8 mouse cellular contexts compared by ENCODE assay signal in genomic region chr12:29939261-29939671, GRCm38 (mm10). TPM values are rescaled to one million over a fixed set of nuclear protein-coding genes. Genes with fewer than 3 reads are reported as not detected.
DNase-seq lines count a peak whose midpoint lies in the region; ATAC-seq and TF ChIP-seq lines count a peak whose summit lies in the region.

No protein-coding gene starts in this region.

- H3K4me3 ChIP-seq in kidney, embryonic 14.5 days (ENCODE audit: low read length), result peak overlapping the region; percentile 88
- H3K4me3 ChIP-seq in forebrain, embryonic 15.5 days, result peak overlapping the region; percentile 80
- peak overlapping the region; percentile 74 for H3K4me3 ChIP-seq in hindbrain, embryonic 10.5 days
- peak overlapping the region; percentile 69 for H3K4me3 ChIP-seq in lung, postnatal 0 days (ENCODE audit: low read depth, low read length)

- DNase-seq in kidney, postnatal 36 days, result no peak
- no peak for DNase-seq in hindbrain, embryonic 10.5 days (ENCODE audit: low spot score)
- DNase-seq in lung, postnatal 0 days (ENCODE audit: low spot score), result no peak
- DNase-seq in urinary bladder, postnatal 36 days (ENCODE audit: low spot score in 2 of 2), result peak; percentile 17 to 50
- DNase-seq in spleen, adult 12 weeks (ENCODE audit: low spot score), result no peak
- DNase-seq in cerebellum, adult 11 months, result no peak

- peaks cover 4% of the 10 kb centered on the region; the same call in 1 of the 2 replicates for H3K36me3 ChIP-seq in kidney, embryonic 14.5 days (ENCODE audit: control insufficient read depth, insufficient read depth, low read length)
- H3K36me3 ChIP-seq in forebrain, embryonic 15.5 days, result no peaks in the 10 kb centered on the region
- H3K36me3 ChIP-seq in hindbrain, embryonic 10.5 days, result peaks cover 22% of the 10 kb centered on the region
- H3K36me3 ChIP-seq in lung, postnatal 0 days (ENCODE audit: insufficient read depth, low read length), result no peaks in the 10 kb centered on the region

- no peak for TF ChIP-seq CTCF in lung, postnatal 0 days (IDR thresholded peaks at IDR 0.05)

- peak overlapping the region; percentile 92 for H3K9ac ChIP-seq in kidney, embryonic 14.5 days (ENCODE audit: low read depth, low read length)
- H3K9ac ChIP-seq in forebrain, embryonic 15.5 days (replicated peaks), result peak overlapping the region; percentile 90
- 0 out of 2 replicates have a peak overlapping the region, but pooled peaks have one; percentile 54 for H3K9ac ChIP-seq in lung, postnatal 0 days (replicated peaks; ENCODE audit: low read depth)

- H3K27ac ChIP-seq in kidney, embryonic 14.5 days (ENCODE audit: low read depth, low read length), result peak overlapping the region; percentile 93
- peak overlapping the region; percentile 93; the same call in 1 of the 2 replicates for H3K27ac ChIP-seq in forebrain, embryonic 15.5 days (replicated peaks)
- peak overlapping the region; percentile 99 for H3K27ac ChIP-seq in hindbrain, embryonic 10.5 days
- H3K27ac ChIP-seq in lung, postnatal 0 days (ENCODE audit: low read length), result peak overlapping the region; percentile 70

- peak overlapping the region; percentile 87 for H3K4me2 ChIP-seq in kidney, embryonic 14.5 days (replicated peaks; ENCODE audit: low read depth, low read length)
- H3K4me2 ChIP-seq in forebrain, embryonic 15.5 days (replicated peaks), result peak overlapping the region; percentile 51
- peak overlapping the region; percentile 90 for H3K4me2 ChIP-seq in lung, postnatal 0 days (replicated peaks; ENCODE audit: low read depth, low read length)

- ATAC-seq in kidney, embryonic 14.5 days (ENCODE audit: low FRiP score, low TSS enrichment), result no peak
- ATAC-seq in forebrain, embryonic 15.5 days (replicated peaks), result no peak
- ATAC-seq in lung, postnatal 0 days, result no peak

- no peak for TF ChIP-seq EP300 in lung, postnatal 0 days (IDR thresholded peaks at IDR 0.05)

- peaks cover 22% of the 10 kb centered on the region for H3K4me1 ChIP-seq in kidney, embryonic 14.5 days (ENCODE audit: control insufficient read depth, insufficient read depth, low read length)
- peaks cover 33% of the 10 kb centered on the region for H3K4me1 ChIP-seq in forebrain, embryonic 15.5 days
- peaks cover 44% of the 10 kb centered on the region for H3K4me1 ChIP-seq in hindbrain, embryonic 10.5 days (replicated peaks)
- H3K4me1 ChIP-seq in lung, postnatal 0 days (ENCODE audit: insufficient read depth, low read depth, low read length), result peaks cover 12% of the 10 kb centered on the region; the same call in 1 of the 2 replicates

- no peaks in the 10 kb centered on the region for H3K9me3 ChIP-seq in kidney, embryonic 14.5 days (ENCODE audit: control insufficient read depth, low read length)
- H3K9me3 ChIP-seq in forebrain, embryonic 15.5 days, result no peaks in the 10 kb centered on the region
- H3K9me3 ChIP-seq in hindbrain, embryonic 10.5 days, result no peaks in the 10 kb centered on the region
- no peaks in the 10 kb centered on the region for H3K9me3 ChIP-seq in lung, postnatal 0 days (ENCODE audit: low read length)

- 4% methylated on average over 8 of the region's 8 CpGs for WGBS in kidney, embryonic 14.5 days
- WGBS in forebrain, embryonic 15.5 days, result 5% methylated on average over 8 of the region's 8 CpGs
- 8% methylated on average over 8 of the region's 8 CpGs for WGBS in hindbrain, embryonic 10.5 days
- WGBS in lung, postnatal 0 days, result 9% methylated on average over 8 of the region's 8 CpGs

- no peaks in the 10 kb centered on the region for H3K27me3 ChIP-seq in kidney, embryonic 14.5 days (ENCODE audit: control insufficient read depth, insufficient read depth, low read length)
- no peaks in the 10 kb centered on the region for H3K27me3 ChIP-seq in forebrain, embryonic 15.5 days
- H3K27me3 ChIP-seq in hindbrain, embryonic 10.5 days (ENCODE audit: insufficient read depth, poor library complexity, severe bottlenecking), result peaks cover 12% of the 10 kb centered on the region
- H3K27me3 ChIP-seq in lung, postnatal 0 days (replicated peaks; ENCODE audit: insufficient read depth, low read length), result no peaks in the 10 kb centered on the region

RNA-seq across cellular contexts. Expression of gene Pxdn, which starts 1.9 kb away (rescaled TPM):
- 61.6 and 120 TPM in 2 replicates for polyA plus RNA-seq in kidney, embryonic 14.5 days (2014; fragmentation: Nextera tagmentation; extraction: Ambion mirVana)
- 39.7 and 41.9 TPM in 2 replicates for polyA plus RNA-seq in forebrain, embryonic 15.5 days (2015; fragmentation: Nextera tagmentation; extraction: Ambion mirVana)
- polyA plus RNA-seq in hindbrain, embryonic 10.5 days (2016; fragmentation: Nextera tagmentation; extraction: Ambion mirVana), result 71.4 and 78.2 TPM in 2 replicates
- 56.1 and 66.0 TPM in 2 replicates for polyA plus RNA-seq in lung, postnatal 0 days (2015; fragmentation: Nextera tagmentation; extraction: Ambion mirVana)

Comparison
In these comparisons a context has a peak if more than half of its experiments do, and no peak if none do; other contexts are left out.
1. DNase-seq: peak in urinary bladder, postnatal 36 days (2 of 2); none in kidney, postnatal 36 days (0 of 2), hindbrain, embryonic 10.5 days (single experiment), lung, postnatal 0 days (single experiment), spleen, adult 12 weeks (single experiment) and cerebellum, adult 11 months (single experiment).
2. Peak in every context shown above with its lines, with median percentiles within 50 percentile points of each other: H3K27ac ChIP-seq, H3K4me2 ChIP-seq, H3K4me3 ChIP-seq and H3K9ac ChIP-seq.